Mouse (Mus musculus): ENCODE data around the gene Syn3. TPM values are rescaled to one million over a fixed set of nuclear protein-coding genes. Genes with fewer than 3 reads are reported as not detected.

Syn3 gene
- polyA plus RNA-seq, 2 experiments: 0.11 to 0.14 TPM

DNA sequence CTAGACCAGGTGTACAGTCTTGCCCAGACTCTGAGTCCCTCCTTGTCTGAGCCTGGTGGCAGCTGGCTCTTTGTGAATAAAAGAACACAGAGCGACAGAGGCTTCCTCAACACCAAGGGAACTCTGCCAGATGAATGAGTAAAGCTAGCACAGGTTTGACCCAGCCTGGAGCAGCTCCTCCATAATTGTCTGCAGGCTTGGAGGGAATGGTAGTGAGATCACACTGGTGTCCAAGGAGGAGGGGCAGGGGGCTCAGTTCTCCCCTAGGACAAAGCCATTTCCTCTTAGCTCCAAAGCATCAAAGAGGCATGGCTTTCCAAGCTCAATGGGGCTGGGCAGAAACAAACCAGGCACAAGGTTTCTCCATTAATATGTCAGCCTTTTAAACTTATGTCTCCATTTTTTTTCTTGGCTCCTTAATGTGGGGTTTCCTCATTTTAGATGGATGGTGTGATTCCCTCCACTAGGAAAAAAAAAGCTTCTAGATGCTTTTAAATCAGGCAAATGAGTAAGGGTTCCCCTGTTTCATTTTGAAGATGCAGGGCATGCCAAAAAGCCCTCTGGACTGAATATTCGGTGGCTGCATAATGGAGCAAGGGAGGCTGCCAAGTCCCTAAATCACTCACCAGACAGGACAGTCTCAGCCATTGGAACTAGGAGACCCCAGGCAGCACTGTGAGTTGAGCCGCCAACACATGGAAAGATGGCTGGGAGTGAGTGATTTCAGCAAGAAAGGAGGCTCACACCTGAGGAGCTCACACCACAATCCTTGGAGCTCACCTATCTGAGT, 349.5 kb downstream of the Syn3 start:
- Histone ChIP-seq H3K27ac (no peak overlapping the region), H3K9ac (replicated peaks) (no peak overlapping the region), H3K9me3 (ENCODE audit: control insufficient read depth, low read length) (no peaks in the 10 kb centered on the region), H3K27me3 (ENCODE audit: control insufficient read depth, insufficient read depth, low read length) (no peaks in the 10 kb centered on the region), H3K4me3 (ENCODE audit: insufficient read depth in 1 of 2, low read depth in 2 of 2, low read length in 2 of 2) (no peak overlapping the region), H3K4me2 (ENCODE audit: low read depth) (no peak overlapping the region), H3K4me1 (replicated peaks; ENCODE audit: control insufficient read depth in 2 of 2, insufficient read depth in 2 of 2, low read length in 1 of 2) (no peaks in the 10 kb centered on the region; a peak in 1 of 4 replicates), H3K36me3 (replicated peaks; ENCODE audit: control insufficient read depth, insufficient read depth, low read depth) (no peaks in the 10 kb centered on the region)
- WGBS (ENCODE audit: insufficient replicate concordance): 70% methylated on average over 3 of the region's 3 CpGs
- DNase-seq (ENCODE audit: low read depth in 3 of 3, low spot score in 3 of 3) (no peak), ATAC-seq (ENCODE audit: insufficient read depth) (no peak)
- TF ChIP-seq CTCF (IDR thresholded peaks at IDR 0.05; ENCODE audit: low read depth) (no peak), EP300 (IDR thresholded peaks at IDR 0.05; ENCODE audit: low read depth) (no peak)

DNA sequence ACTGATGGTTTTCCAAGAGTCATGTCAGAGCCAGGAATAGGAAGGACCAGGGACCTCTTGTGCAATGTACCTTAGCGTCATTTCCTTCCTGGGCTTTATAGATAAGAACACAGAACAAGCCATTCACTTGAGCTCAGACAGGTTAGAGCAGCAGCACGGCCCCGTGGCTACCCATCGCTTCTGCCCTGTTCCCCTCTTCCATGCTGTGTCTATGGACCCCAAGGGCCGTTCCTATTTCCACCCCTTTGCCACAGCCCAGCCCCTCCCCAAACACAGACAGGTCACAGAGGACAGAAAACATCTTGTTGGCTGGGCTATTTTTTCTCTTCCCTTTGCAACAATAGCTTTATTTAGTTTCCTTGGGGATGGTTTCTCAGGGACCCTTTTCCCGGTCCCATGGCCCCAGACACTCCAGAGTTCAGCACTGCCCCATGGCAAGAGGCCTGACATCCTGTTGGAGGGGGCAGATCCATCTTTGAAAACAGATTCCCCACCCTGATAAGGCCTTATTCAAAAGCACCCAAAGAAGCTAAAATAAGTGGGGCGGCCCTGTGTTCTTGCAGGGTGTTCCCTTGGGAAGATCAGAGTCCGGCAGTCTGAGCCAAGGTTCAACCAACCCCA, 359.5 kb downstream of the Syn3 start:
- no peak overlapping the region for H3K27ac ChIP-seq
- H3K27me3 ChIP-seq (ENCODE audit: control insufficient read depth, insufficient read depth, low read length): no peaks in the 10 kb centered on the region
- H3K4me1 ChIP-seq (replicated peaks; ENCODE audit: control insufficient read depth in 2 of 2, insufficient read depth in 2 of 2, low read length in 1 of 2): no peaks in the 10 kb centered on the region
- WGBS (ENCODE audit: insufficient replicate concordance): 21% methylated on average over 8 of the region's 8 CpGs
- TF ChIP-seq EP300 (IDR thresholded peaks at IDR 0.05; ENCODE audit: low read depth) (no peak), CTCF (IDR thresholded peaks at IDR 0.05; ENCODE audit: low read depth) (no peak)
- no peak for DNase-seq (ENCODE audit: low read depth in 3 of 3, low spot score in 3 of 3)
- no peaks in the 10 kb centered on the region for H3K36me3 ChIP-seq (replicated peaks; ENCODE audit: control insufficient read depth, insufficient read depth, low read depth)
- no peak overlapping the region for H3K4me2 ChIP-seq (ENCODE audit: low read depth)
- H3K9ac ChIP-seq (replicated peaks): no peak overlapping the region
- H3K4me3 ChIP-seq (ENCODE audit: insufficient read depth in 1 of 2, low read depth in 2 of 2, low read length in 2 of 2): no peak overlapping the region
- no peaks in the 10 kb centered on the region for H3K9me3 ChIP-seq (ENCODE audit: control insufficient read depth, low read length)
- no peak for ATAC-seq (ENCODE audit: insufficient read depth)

DNA sequence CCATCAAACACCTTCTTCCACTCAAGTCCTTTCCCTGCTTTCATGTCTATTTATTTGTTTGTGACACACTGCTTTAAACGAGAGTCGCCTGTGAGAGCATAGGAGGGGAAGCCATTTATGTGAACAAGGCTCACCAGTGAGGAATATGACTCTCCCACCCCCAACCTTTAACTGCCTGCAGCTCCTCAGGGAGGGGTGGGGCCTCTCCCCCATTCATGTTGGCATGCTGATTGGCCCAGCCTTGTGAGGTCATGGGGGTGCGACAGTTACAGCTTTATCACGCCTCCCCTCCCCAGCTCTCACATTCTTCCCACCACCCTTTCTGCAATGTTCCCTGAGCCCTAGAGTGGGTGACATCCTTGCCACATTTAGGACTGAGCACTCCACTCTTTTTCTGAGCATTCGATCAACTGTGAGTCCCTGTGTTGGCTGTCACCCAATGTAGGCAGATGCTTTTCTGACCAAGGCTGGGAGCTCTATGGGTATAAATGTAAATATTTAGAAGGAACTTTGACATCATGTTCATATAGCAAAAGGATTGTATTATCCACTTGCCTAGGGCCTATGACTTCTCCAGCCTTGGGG, 361.0 kb downstream of the Syn3 start:
- TF ChIP-seq EP300 (IDR thresholded peaks at IDR 0.05; ENCODE audit: low read depth) (no peak), CTCF (IDR thresholded peaks at IDR 0.05; ENCODE audit: low read depth) (no peak)
- ATAC-seq (ENCODE audit: insufficient read depth): no peak

DNA sequence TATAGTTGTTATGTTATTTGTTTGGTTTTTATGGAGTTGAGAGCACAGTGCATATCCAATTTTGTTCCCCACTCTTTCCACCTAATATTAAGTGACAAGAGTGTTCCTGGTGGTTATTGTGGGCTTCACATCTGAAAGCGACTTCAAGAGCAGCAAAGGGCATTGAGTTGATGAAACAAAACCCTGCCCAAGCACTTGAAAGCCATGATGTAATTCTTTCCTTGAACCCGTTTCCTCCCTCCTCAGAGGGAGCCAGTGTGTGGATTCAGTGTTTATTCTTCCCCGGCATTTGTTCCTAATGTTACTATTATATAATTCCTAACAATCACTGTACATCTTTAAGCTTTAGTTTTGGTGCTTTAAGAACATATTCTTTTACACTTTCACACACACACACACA, 361.6 kb downstream of the Syn3 start:
- Histone ChIP-seq H3K4me2 (ENCODE audit: low read depth) (no peak overlapping the region), H3K27me3 (ENCODE audit: control insufficient read depth, insufficient read depth, low read length) (no peaks in the 10 kb centered on the region), H3K9ac (replicated peaks) (no peak overlapping the region), H3K4me1 (replicated peaks; ENCODE audit: control insufficient read depth in 2 of 2, insufficient read depth in 2 of 2, low read length in 1 of 2) (no peaks in the 10 kb centered on the region), H3K4me3 (ENCODE audit: insufficient read depth in 1 of 2, low read depth in 2 of 2, low read length in 2 of 2) (no peak overlapping the region), H3K9me3 (ENCODE audit: control insufficient read depth, low read length) (no peaks in the 10 kb centered on the region), H3K27ac (no peak overlapping the region), H3K36me3 (replicated peaks; ENCODE audit: control insufficient read depth, insufficient read depth, low read depth) (no peaks in the 10 kb centered on the region)
- ATAC-seq (ENCODE audit: insufficient read depth) (no peak), DNase-seq (ENCODE audit: low read depth in 3 of 3, low spot score in 3 of 3) (no peak)
- TF ChIP-seq EP300 (IDR thresholded peaks at IDR 0.05; ENCODE audit: low read depth) (no peak), CTCF (IDR thresholded peaks at IDR 0.05; ENCODE audit: low read depth) (no peak)
- WGBS (ENCODE audit: insufficient replicate concordance): 50% methylated on average over 3 of the region's 3 CpGs

More for the DNA sequence above, 361.0 kb downstream of the Syn3 start:
- no peaks in the 10 kb centered on the region for H3K9me3 ChIP-seq (ENCODE audit: control insufficient read depth, low read length)
- H3K36me3 ChIP-seq (replicated peaks; ENCODE audit: control insufficient read depth, insufficient read depth, low read depth): no peaks in the 10 kb centered on the region
- no peak overlapping the region for H3K27ac ChIP-seq
- no peak overlapping the region for H3K4me3 ChIP-seq (ENCODE audit: insufficient read depth in 1 of 2, low read depth in 2 of 2, low read length in 2 of 2)
- H3K4me2 ChIP-seq (ENCODE audit: low read depth): no peak overlapping the region
- no peaks in the 10 kb centered on the region for H3K27me3 ChIP-seq (ENCODE audit: control insufficient read depth, insufficient read depth, low read length)
- H3K4me1 ChIP-seq (replicated peaks; ENCODE audit: control insufficient read depth in 2 of 2, insufficient read depth in 2 of 2, low read length in 1 of 2): no peaks in the 10 kb centered on the region
- 68% methylated on average over 5 of the region's 5 CpGs for WGBS (ENCODE audit: insufficient replicate concordance)
- DNase-seq (ENCODE audit: low read depth in 3 of 3, low spot score in 3 of 3): no peak
- H3K9ac ChIP-seq (replicated peaks): no peak overlapping the region

GRCm38 (mm10) chr10:86136249-86136648, 362.4 kb downstream of the Syn3 start:
- TF ChIP-seq CTCF (IDR thresholded peaks at IDR 0.05; ENCODE audit: low read depth) (no peak), EP300 (IDR thresholded peaks at IDR 0.05; ENCODE audit: low read depth) (no peak)
- no peak overlapping the region for H3K4me3 ChIP-seq (ENCODE audit: insufficient read depth in 1 of 2, low read depth in 2 of 2, low read length in 2 of 2)
- H3K27ac ChIP-seq: no peak overlapping the region
- no peaks in the 10 kb centered on the region for H3K4me1 ChIP-seq (replicated peaks; ENCODE audit: control insufficient read depth in 2 of 2, insufficient read depth in 2 of 2, low read length in 1 of 2)
- no peak for ATAC-seq (ENCODE audit: insufficient read depth)
- no peak for DNase-seq (ENCODE audit: low read depth in 3 of 3, low spot score in 3 of 3)
- 67% methylated on average over 1 of the region's 1 CpGs for WGBS (ENCODE audit: insufficient replicate concordance)
- H3K9me3 ChIP-seq (ENCODE audit: control insufficient read depth, low read length): no peaks in the 10 kb centered on the region
- no peak overlapping the region for H3K4me2 ChIP-seq (ENCODE audit: low read depth)
- no peaks in the 10 kb centered on the region for H3K27me3 ChIP-seq (ENCODE audit: control insufficient read depth, insufficient read depth, low read length)
- no peak overlapping the region for H3K9ac ChIP-seq (replicated peaks)
- no peaks in the 10 kb centered on the region for H3K36me3 ChIP-seq (replicated peaks; ENCODE audit: control insufficient read depth, insufficient read depth, low read depth)
